Mouse (Mus musculus) liver, embryonic 14.5 days (tissue): ENCODE results near the gene Mdp1.

ENCODE experiments used
- CTCF ChIP-seq: IDR thresholded peaks from 2 replicates; pipeline ENCODE4 v1.5.1; 2016; ENCODE audit warnings: antibody characterized with exemption, low read depth, control low read depth
- EP300 ChIP-seq: IDR thresholded peaks from 2 replicates; pipeline ENCODE4 v1.6.1; 2016; ENCODE audit warnings: antibody characterized with exemption, low read depth

GRCm38 (mm10) chr14:55616844-55617243, 43.5 kb downstream of the Mdp1 start:
- TF ChIP-seq EP300 (no peak), CTCF (no peak)
